Mouse (Mus musculus) midbrain, postnatal 0 days (tissue): ENCODE data around the gene Tmeff1. TPM values are rescaled to one million over a fixed set of nuclear protein-coding genes. Genes with fewer than 3 reads are reported as not detected.

ENCODE experiments used
- ATAC-seq: fragments of 200-750 bp; cut with Nextera tagmentation; 2 replicates; pipeline ENCODE4 v1.8.0; 2017; ENCODE audit warnings: moderate number of reproducible peaks, mild to moderate bottlenecking, moderate TSS enrichment, moderate library complexity; ENCODE audit not compliant: low FRiP score
- DNase-seq: peaks from one replicate; pipeline ENCODE4 v3.0.0-alpha.2; 2015; ENCODE audit warnings: low spot score
- H3K27ac ChIP-seq: fragments of 300-500 bp; sonication (generic); 2 replicates; pipeline ENCODE4 v1.5.1; 2014; ENCODE audit warnings: low read depth, mild to moderate bottlenecking, low read length, mixed read lengths
- H3K27me3 ChIP-seq: fragments of 300-500 bp; sonication (generic); 2 replicates; pipeline ENCODE4 v1.6.1; 2014; ENCODE audit warnings: low read length, control low read depth, mixed read lengths; ENCODE audit not compliant: insufficient read depth
- H3K36me3 ChIP-seq: fragments of 300-500 bp; sonication (generic); 2 replicates; pipeline ENCODE4 v1.6.1; 2014; ENCODE audit warnings: low read length, control low read depth, mixed read lengths; ENCODE audit not compliant: insufficient read depth
- H3K4me1 ChIP-seq: fragments of 300-500 bp; sonication (generic); 2 replicates; pipeline ENCODE4 v1.6.1; 2014; ENCODE audit warnings: mild to moderate bottlenecking, control low read depth, antibody characterized with exemption, low read length, mixed read lengths; ENCODE audit not compliant: insufficient read depth
- H3K4me2 ChIP-seq: fragments of 300-500 bp; sonication (generic); 2 replicates; pipeline ENCODE4 v1.6.1; 2014; ENCODE audit warnings: low read depth, mild to moderate bottlenecking, low read length, mixed read lengths; ENCODE audit not compliant: poor library complexity, severe bottlenecking
- H3K4me3 ChIP-seq: fragments of 300-500 bp; sonication (generic); 2 replicates; pipeline ENCODE4 v1.5.1; 2014; ENCODE audit warnings: low read depth, mild to moderate bottlenecking, low read length, moderate library complexity
- H3K9ac ChIP-seq: fragments of 300-500 bp; sonication (generic); replicated peaks from 2 replicates; pipeline ENCODE4 v1.6.1; 2014; ENCODE audit warnings: mild to moderate bottlenecking, low read length, moderate library complexity, mixed read lengths; ENCODE audit not compliant: poor library complexity, severe bottlenecking
- H3K9me3 ChIP-seq: fragments of 300-500 bp; sonication (generic); 2 replicates; pipeline ENCODE4 v1.6.1; 2016; ENCODE audit warnings: low read length, control low read depth
- CTCF ChIP-seq: IDR thresholded peaks from 2 replicates; pipeline ENCODE4 v1.5.1; 2016; ENCODE audit warnings: antibody characterized with exemption, mild to moderate bottlenecking
- WGBS: fragments of 180-500 bp; shearing (Covaris S2); extraction: QIAGEN DNeasy Blood & Tissue Kit; methylation state at CpG from one replicate; pipeline ENCODE4 v1.1.7; 2014; 5-methylcytosine and 5-hydroxymethylcytosine counted together
- polyA plus RNA-seq: library from polyadenylated mRNA; unstranded; fragments of >200 nt; fragmentation: Nextera tagmentation; extraction: Ambion mirVana; gene quantifications from 2 replicates; pipeline ENCODE4 v1.2.1, GENCODE M21; 2015
- total RNA-seq: library from RNA; depleted of rRNA; stranded (reverse); fragments of >200 nt; gene quantifications from 2 replicates; pipeline ENCODE4 v1.2.3, GENCODE M21; 2014

Tmeff1 gene
- total and polyA plus RNA-seq, 2 experiments from 2014 or later = 228 to 320 TPM

DNA sequence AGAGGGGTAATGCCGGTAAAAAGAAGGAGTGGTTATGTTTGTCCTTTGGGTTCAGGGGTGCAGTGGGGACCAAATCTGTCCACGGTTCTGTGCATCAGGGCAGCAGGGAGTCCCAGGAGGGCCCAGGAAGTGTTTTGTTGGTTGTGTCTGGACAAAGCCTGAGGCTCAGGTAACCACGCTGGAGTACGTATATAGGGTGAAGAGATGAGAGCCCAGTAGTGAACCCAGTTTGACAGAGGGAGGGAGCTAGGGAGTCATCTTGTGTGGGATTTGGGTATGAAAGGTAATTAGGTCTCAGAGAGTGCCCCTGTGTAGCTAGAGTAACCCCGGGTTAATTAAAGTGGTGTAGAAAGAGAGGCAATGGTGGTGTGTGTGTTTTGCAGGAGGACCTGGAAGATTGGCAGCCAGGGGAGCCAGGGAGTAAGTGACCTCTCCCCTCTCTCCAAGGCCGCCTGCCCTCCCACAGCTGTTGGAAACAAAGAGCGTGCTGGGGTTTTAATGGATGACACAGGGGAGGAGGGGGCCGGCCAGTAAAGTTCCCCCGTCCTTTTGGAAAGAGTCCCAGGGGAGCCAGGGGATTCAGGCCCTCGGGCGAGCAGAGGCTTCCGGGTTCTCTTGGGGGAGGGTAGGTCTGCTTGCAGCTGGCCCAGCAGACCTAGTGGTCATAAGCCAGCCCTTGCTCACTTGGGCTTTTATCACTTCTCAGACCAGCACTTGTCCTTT lies 1.3 kb downstream of the Tmeff1 start:
- peak; percentile 43; the same call in 1 of the 2 replicates for TF ChIP-seq CTCF
- peak overlapping the region; percentile 90 for H3K4me2 ChIP-seq
- H3K9ac ChIP-seq = peak overlapping the region; percentile 95
- no peaks in the 10 kb centered on the region for H3K36me3 ChIP-seq
- H3K27ac ChIP-seq = peak overlapping the region; percentile 95
- no peaks in the 10 kb centered on the region for H3K9me3 ChIP-seq
- no peaks in the 10 kb centered on the region for H3K27me3 ChIP-seq
- under 1% methylated on average over 12 of the region's 12 CpGs for WGBS
- DNase-seq (peak; percentile 59), ATAC-seq (peak; percentile 15; the same call in 1 of the 2 replicates)
- H3K4me1 ChIP-seq = peaks cover 2% of the 10 kb centered on the region; the same call in 1 of the 2 replicates
- peak overlapping the region; percentile 96 for H3K4me3 ChIP-seq

DNA sequence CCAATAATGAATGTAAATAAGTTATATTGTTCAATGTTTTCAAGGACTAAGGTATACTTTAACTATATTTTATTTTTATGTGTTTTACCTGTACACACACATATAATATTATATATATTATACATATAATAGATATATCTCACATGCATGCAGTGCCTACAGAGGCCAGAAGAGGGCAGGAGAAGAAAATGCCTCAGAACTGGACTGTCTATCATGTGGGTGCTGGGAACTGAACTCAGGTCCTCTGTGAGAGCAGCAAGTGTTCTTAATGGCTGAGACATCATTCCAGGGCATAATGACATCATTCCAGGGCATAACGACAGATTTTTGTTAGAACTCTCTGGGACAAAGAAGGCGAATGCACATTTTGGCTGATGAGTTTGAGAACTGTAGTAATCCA lies 2.6 kb downstream of the Tmeff1 start:
- Histone ChIP-seq H3K9me3 (no peaks in the 10 kb centered on the region), H3K4me2 (no peak overlapping the region; the same call in 1 of the 2 replicates), H3K27me3 (no peaks in the 10 kb centered on the region), H3K27ac (no peak overlapping the region), H3K4me3 (no peak overlapping the region), H3K4me1 (peaks cover 2% of the 10 kb centered on the region; the same call in 1 of the 2 replicates), H3K36me3 (no peaks in the 10 kb centered on the region), H3K9ac (no peak overlapping the region)
- ATAC-seq (no peak), DNase-seq (no peak)
- WGBS = 91% methylated on average over 2 of the region's 2 CpGs
- peak; percentile 56 for TF ChIP-seq CTCF

DNA sequence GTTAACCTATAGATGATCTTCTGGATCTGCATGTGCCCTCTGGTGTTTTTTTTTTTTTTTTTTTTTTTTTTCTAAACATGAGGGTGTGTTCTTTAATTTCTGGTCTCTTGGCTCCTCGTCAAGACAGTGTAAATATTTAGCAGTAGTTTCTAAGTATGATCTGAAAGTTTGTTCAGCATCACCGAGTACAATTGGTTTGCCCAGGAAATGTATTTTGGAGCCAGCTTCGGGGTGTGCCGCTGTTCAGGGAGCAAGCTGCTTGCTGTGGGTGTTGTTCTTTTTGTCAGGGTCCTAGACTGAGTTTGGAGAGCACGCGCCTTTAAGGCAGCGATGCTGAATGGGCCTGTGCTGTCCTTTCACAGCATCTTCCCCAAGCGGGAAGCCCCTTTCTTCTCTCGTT lies 3.6 kb downstream of the Tmeff1 start:
- no peak for ATAC-seq
- peaks cover 2% of the 10 kb centered on the region; the same call in 1 of the 2 replicates for H3K4me1 ChIP-seq
- no peak overlapping the region for H3K9ac ChIP-seq
- no peaks in the 10 kb centered on the region for H3K27me3 ChIP-seq
- no peak overlapping the region for H3K4me2 ChIP-seq
- no peak for TF ChIP-seq CTCF
- WGBS = 72% methylated on average over 9 of the region's 9 CpGs
- DNase-seq = no peak
- no peak overlapping the region for H3K4me3 ChIP-seq
- no peak overlapping the region for H3K27ac ChIP-seq
- no peaks in the 10 kb centered on the region for H3K36me3 ChIP-seq
- H3K9me3 ChIP-seq = no peaks in the 10 kb centered on the region

DNA sequence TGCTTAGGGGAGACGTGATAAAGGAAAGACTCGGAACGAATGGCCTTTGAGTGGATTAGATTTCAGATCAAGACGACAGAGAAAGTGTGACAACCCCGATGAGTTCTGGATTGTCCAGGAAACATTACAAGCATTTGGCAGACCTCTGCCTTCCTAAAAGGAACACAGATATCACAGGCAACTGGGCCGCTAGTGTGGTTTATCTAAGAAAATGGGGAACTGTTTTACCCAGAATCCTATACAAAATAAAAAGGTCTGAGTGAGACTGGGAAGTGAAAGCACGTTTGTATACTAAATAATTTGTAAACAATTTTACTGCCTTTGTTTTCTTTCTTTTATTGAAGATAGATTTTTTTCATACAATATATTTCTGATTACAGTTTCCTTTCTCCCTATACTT lies 5.9 kb downstream of the Tmeff1 start:
- Histone ChIP-seq H3K27ac (no peak overlapping the region), H3K9ac (no peak overlapping the region), H3K4me2 (no peak overlapping the region), H3K4me3 (no peak overlapping the region), H3K9me3 (no peaks in the 10 kb centered on the region), H3K36me3 (no peaks in the 10 kb centered on the region), H3K4me1 (0 out of 2 replicates have a peak, but pooled peaks cover 2% of the 10 kb centered on the region), H3K27me3 (no peaks in the 10 kb centered on the region)
- DNase-seq (no peak), ATAC-seq (no peak)
- 79% methylated on average over 7 of the region's 7 CpGs for WGBS
- TF ChIP-seq CTCF = no peak

DNA sequence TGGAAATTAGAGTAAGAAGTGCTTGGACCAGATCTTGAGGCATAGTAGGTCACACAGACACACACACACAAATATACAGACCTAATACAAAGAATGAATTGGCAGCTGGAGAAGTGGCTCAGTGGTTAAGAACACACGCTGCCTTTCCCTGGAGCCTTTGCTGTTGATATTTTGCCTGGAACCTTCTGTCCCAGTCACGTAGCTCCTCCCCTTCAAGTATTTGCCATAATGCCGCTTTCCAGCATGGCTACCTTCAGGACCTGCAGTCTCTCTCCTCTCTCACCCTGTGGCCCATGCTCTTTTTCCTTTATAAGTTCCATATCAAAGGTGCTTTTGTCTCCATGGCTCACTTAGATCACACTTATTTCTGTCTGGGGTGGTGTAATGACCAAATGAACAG lies 6.4 kb downstream of the Tmeff1 start:
- no peaks in the 10 kb centered on the region for H3K36me3 ChIP-seq
- TF ChIP-seq CTCF = no peak
- 92% methylated on average over 3 of the region's 3 CpGs for WGBS
- no peak overlapping the region for H3K27ac ChIP-seq
- no peak overlapping the region for H3K4me2 ChIP-seq
- DNase-seq (no peak), ATAC-seq (no peak)
- no peak overlapping the region for H3K9ac ChIP-seq
- H3K4me3 ChIP-seq = no peak overlapping the region
- H3K9me3 ChIP-seq = no peaks in the 10 kb centered on the region
- H3K4me1 ChIP-seq = 0 out of 2 replicates have a peak, but pooled peaks cover 2% of the 10 kb centered on the region
- H3K27me3 ChIP-seq = no peaks in the 10 kb centered on the region

DNA sequence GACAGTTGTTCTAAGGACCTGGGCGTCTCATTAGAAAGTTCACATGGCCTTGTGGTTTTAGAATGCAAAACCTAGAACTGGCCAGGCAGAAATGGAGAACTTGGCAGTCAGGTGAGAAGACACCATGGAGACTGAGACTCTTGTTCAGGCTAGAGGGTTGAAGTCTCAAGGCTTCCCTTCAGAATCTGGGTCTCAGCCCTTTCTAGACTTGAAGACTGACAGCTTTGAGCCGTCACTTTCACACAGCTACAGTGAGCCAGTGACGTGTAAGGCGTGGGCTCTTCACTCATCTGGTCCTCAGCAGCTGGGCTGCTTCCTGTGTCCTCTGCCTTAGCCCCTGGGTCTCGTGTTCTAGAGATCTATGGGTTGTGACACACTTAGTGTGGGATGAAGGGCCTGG lies 7.4 kb downstream of the Tmeff1 start:
- Histone ChIP-seq H3K27ac (no peak overlapping the region), H3K27me3 (no peaks in the 10 kb centered on the region), H3K9me3 (no peaks in the 10 kb centered on the region), H3K4me2 (no peak overlapping the region), H3K9ac (no peak overlapping the region), H3K4me3 (no peak overlapping the region), H3K36me3 (no peaks in the 10 kb centered on the region), H3K4me1 (no peaks in the 10 kb centered on the region)
- no peak for TF ChIP-seq CTCF
- ATAC-seq = no peak
- DNase-seq = no peak
- 72% methylated on average over 5 of the region's 5 CpGs for WGBS
